Mouse (Mus musculus) kidney, postnatal 36 days (tissue): ENCODE results near the gene Arhgap10.

Experiments
- DNase-seq, 2 experiments: peaks; one replicate each; pipeline ENCODE4 v3.0.0; 2021 to 2022; ENCODE audit warnings: mixed read lengths in 2 of 2

The Arhgap10 gene

GRCm38 (mm10) chr8:77401140-77401539 lies 116.6 kb downstream of the Arhgap10 start:
- no peak for DNase-seq

GRCm38 (mm10) chr8:77384080-77384479 lies 133.7 kb downstream of the Arhgap10 start:
- DNase-seq, result no peak

DNA sequence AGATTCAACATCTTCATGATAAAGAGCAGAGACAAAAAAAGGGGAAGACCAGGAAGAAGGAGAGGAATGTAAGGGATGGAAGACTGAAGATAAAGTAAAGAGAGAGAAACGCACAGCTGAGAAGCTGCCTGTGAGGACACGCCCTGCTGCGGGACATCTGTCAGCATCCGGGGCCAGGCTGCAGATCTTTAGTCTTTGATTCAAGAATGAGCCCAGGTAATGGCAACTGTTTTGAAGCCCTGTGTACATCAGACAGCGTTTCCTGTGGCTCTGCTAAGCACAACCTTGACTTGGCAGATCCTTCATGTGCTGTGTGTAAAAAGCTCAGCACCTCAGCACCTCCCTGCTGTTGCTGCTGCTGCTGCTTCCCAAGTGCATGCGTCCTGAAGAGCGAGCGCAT lies 134.1 kb downstream of the Arhgap10 start:
- no peak for DNase-seq

DNA sequence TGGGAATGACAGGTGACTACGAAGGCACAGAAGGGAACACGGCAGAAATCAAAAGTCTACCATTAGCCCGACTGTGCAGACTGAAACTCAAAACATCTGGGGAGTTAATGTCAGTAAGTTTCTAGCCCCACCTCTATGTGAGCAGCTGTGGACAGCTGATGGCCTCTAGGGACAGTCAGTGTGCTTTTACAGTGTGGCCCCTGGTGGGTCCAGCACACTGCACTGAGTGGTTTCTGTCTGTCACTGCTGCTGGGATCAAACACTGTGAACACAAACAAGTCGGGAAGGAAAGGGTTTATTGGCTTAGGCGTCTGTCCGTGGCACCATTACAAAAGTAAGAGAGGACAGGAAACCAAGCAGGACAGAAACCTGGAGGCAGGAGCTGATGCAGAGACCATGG lies 136.9 kb downstream of the Arhgap10 start:
- no peak for DNase-seq

DNA sequence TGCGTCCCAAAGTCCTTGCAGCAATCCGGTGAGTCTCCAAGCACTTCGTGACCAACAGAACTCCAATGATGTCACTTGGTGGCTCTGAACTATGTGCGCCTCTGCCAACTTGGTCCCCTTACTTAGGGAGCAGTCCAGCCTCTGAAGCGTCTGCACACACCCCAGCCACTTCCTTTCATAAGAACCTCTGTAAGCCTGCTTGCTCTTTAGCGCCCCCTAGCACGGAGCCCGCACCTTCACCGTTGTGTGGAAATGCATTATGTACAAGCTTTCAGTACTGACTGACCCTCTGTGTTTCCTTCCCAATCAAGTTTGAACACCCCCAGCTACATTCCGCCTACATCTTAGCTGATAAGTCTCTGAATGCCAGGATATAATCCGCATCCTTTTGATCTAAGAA lies 138.5 kb downstream of the Arhgap10 start:
- peak in 1 of 2 experiments; percentile 56 for DNase-seq

- peak; percentile 46 to 58 for DNase-seq
These were observed 141.3 kb downstream of the Arhgap10 start for GRCm38 (mm10) chr8:77376451-77376853.

- DNase-seq, result no peak
These were observed 141.8 kb downstream of the Arhgap10 start for GRCm38 (mm10) chr8:77375999-77376398.

- DNase-seq, result no peak
These were observed 146.7 kb downstream of the Arhgap10 start for GRCm38 (mm10) chr8:77371006-77371405.

DNA sequence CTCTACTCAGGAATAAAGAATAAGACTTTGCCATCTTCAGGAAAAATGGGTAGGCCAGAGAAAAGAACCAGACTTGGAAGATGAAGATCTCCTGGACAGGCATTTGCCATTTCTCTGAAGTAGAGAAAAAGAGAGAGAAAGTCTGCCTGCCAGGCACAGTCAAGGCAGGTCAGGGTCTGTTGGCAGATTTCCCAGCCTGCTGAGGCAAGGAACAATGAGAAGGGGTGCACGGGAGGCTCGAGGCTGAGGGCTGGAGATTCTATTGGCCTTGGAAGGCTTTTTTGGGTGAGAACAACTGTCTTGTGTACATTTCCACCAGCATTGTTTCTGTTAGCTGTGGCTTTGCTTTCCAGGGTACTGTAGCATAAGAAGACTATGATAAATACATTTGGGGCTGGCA lies 147.4 kb downstream of the Arhgap10 start:
- peak; percentile 44 to 68 for DNase-seq

DNA sequence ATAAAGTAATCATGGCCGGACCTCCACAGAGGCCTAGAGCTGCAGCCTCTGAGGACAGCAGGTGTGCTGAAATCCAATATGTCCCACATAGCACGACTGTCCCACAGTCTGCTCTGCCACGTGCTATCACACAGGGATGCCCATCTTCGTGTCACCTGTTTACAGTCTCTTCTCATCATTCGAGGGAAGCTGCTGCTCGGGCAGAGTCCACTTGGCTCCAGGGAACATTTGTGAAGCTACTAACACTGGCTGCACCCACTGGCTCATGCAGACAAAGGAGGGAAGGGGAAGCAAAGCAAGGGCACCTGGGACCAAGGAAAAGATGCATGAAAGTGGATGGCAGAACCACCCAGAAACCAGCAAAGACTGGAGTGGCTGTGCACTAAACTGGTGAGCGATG lies 148.1 kb downstream of the Arhgap10 start:
- peak; percentile 58 to 69 for DNase-seq

DNA sequence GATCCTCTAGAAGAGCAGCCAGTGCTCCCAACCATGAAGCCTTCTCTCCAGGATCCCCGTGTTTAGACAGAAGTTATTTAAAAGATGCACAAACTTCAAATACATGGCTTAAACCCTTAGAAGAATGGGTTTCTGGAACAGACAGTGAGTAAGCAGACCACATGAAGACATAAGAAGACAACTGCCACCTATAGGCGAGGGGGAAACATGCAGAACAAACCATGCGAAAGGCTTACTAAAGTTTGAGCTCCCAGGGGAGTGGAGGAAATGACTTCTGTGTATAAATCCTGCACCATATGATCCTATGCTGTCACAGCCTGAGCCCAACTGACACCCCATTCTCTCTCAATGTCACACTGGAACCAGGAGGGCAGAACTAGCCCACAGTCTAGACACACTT lies 150.7 kb downstream of the Arhgap10 start:
- DNase-seq, result peak; percentile 35 to 51

- DNase-seq, result no peak
These were observed 151.3 kb downstream of the Arhgap10 start for GRCm38 (mm10) chr8:77366446-77366845.

GRCm38 (mm10) chr8:77365990-77366389 lies 151.8 kb downstream of the Arhgap10 start:
- DNase-seq, result peak; percentile 30 to 47

DNA sequence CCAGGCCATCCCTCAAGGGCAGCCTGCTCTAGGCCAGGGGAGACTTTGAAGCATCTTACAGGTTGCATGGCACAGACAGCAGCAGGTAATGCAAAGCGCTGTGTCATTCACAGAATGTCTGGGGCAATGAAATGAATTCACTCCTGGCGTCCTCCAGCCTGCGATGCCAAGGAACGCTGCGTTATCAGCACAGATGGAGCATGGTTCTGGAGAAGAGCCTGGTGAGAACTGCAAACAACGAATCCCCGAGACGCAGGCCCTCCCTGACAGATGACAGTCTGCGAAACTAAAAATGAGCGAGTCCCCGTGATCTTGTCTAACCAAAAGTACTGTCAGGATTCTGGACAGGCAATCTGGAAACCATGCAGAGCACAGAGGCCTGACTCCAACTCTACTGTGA lies 153.3 kb downstream of the Arhgap10 start:
- DNase-seq, result no peak

DNA sequence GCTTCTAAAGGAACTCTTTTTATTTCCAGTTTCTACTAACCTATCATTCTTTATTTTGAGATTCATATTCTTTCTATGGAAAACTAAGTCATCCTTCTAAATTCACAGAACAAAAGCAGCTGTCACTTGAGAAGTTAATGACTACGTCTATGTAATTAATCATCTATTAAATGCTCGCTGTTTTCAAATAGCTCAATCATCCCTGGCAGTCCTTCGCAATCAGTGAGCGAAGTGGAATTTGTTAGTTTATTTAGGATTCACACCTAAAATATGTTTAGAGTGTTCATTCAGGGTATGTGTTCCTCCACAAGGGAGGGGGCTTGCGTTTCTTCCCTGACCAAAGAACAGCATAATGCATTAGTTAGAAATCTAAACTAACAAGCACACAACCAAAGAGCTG lies 156.9 kb downstream of the Arhgap10 start:
- DNase-seq, result no peak

DNA sequence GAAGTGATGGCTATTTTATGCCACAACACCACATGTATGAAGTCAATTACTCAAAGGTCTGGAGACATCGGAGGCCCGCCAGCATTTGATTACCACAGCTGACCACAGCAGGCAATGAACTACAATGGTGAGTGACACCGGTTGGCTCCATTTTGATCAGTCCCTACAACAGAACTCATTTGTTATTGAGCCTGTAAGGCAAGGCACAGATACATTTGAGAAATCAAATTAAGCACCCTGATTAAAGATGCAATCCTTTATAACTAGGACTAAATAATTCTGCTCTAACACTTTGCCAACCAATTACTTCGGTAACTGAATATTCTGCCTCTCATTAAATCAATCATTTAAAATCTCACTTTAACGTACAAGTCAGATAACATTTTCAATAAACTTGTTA lies 157.3 kb downstream of the Arhgap10 start:
- DNase-seq, result no peak

GRCm38 (mm10) chr8:77357126-77357525 lies 160.6 kb downstream of the Arhgap10 start:
- no peak for DNase-seq

DNA sequence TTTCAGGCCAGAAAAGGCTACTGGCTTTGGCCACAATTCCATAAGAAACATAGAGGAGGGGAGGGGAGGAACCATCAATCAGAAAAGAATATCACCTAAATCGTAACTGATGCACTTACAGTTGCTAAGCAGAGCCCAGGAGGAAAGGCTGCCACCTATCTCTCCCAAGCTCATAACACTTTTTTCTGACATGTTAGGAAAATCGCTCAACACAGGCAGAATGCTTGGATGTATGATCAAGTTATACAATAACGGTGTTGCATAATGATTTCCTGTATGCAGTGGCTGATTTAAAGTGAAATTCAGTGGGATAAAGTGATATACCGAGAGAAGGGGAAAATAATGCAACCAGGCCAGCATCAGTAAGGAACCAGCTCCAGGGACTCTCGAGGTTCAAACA lies 162.4 kb downstream of the Arhgap10 start:
- no peak for DNase-seq

DNA sequence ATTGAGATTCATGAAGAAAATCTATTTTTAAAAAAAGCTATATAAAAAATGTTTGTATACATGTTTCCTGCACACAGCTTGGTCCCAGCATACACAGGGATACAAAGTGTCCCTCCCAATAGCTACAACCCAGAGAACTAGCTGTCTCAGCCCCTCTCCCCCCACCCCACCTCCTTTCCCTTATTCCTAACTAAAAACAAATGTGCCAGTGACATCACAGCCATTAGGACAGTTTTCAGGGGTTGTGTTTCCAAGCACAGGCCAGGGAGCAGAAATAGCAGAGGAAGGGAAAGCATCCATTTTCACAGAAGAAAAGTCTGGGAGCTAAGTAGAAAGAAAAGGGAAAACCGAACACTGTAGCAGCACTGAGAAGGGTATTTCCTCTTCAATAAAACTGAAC lies 163.6 kb downstream of the Arhgap10 start:
- no peak for DNase-seq

DNA sequence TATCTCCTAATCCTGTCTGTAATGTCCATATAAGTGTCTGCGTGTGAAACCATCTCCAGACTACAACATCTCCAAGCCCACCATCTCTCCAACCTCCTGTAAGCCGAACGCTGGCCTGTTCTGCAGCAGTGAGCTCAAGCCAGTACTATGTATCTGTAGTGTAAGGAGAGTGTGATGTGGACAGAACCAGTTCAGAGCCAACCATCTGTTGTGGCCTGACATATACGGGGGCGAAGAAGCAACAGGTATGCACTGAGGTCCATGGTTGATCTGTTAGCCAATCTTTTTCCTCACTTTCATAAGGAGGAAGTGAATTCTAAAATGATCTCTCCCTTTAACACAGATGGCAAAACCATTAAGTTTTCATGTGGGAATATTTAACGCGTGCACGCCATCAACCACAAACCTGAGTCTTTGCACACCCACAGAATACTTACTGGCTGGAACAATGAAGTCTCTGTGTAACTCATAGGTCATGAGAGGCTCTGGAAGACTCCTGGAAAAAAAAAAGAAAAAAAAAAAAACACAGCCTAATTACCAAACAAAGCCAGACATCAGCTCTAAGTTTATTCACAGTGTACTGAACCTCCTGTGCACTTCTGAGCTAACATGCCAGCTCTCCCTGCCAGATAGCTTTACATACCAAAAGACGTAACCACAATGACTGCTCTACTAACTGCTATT lies 166.4 kb downstream of the Arhgap10 start:
- no peak for DNase-seq

- no peak for DNase-seq
These were observed 167.5 kb downstream of the Arhgap10 start for GRCm38 (mm10) chr8:77350121-77350777.

GRCm38 (mm10) chr8:77343916-77344315 lies 173.8 kb downstream of the Arhgap10 start:
- peak; percentile 24 to 50 for DNase-seq

GRCm38 (mm10) chr8:77343335-77343734 lies 174.4 kb downstream of the Arhgap10 start:
- DNase-seq, result peak in 1 of 2 experiments; percentile 14

- no peak for DNase-seq
These were observed 175.6 kb downstream of the Arhgap10 start for GRCm38 (mm10) chr8:77342144-77342543.

GRCm38 (mm10) chr8:77341329-77341728 lies 176.4 kb downstream of the Arhgap10 start:
- DNase-seq, result no peak
